Mouse (Mus musculus) forebrain, embryonic 14.5 days (tissue): ENCODE measurements at regions not wholly inside any gene's neighbourhood (a gene's known extent, or its start where the extent isn't known, plus 50 kb on each side); places are given as distances from the start of the nearest gene placed in this dataset.

Source experiments
- ATAC-seq: fragments of 200-750 bp; cut with Nextera tagmentation; 2 replicates; pipeline ENCODE4 v1.8.0; 2017; ENCODE audit warnings: mild to moderate bottlenecking, moderate library complexity
- DNase-seq: peaks from one replicate; pipeline ENCODE4 v3.0.0-alpha.2; 2015; ENCODE audit warnings: low spot score
- H3K27ac ChIP-seq: fragments of 300-500 bp; sonication (generic); 2 replicates; pipeline ENCODE4 v1.5.1; 2014; ENCODE audit warnings: low read depth, mild to moderate bottlenecking, control low read depth, low read length, moderate library complexity
- H3K27me3 ChIP-seq: fragments of 300-500 bp; sonication (generic); replicated peaks from 2 replicates; pipeline ENCODE4 v1.6.1; 2014; ENCODE audit warnings: low read length, control low read depth, mixed read lengths; ENCODE audit not compliant: control insufficient read depth, insufficient read depth
- H3K36me3 ChIP-seq: fragments of 300-500 bp; sonication (generic); 2 replicates; pipeline ENCODE4 v1.6.1; 2014; ENCODE audit warnings: low read length, control low read depth; ENCODE audit not compliant: control insufficient read depth, insufficient read depth
- H3K4me1 ChIP-seq: fragments of 300-500 bp; sonication (generic); 2 replicates; pipeline ENCODE4 v1.6.1; 2014; ENCODE audit warnings: antibody characterized with exemption, low read length, control low read depth; ENCODE audit not compliant: control insufficient read depth, insufficient read depth
- H3K4me2 ChIP-seq: fragments of 300-500 bp; sonication (generic); 2 replicates; pipeline ENCODE4 v1.6.1; 2014; ENCODE audit warnings: mild to moderate bottlenecking, control low read depth, low read length
- H3K4me3 ChIP-seq: fragments of 300-500 bp; sonication (generic); 2 replicates; pipeline ENCODE4 v1.5.1; 2014; ENCODE audit warnings: low read depth, low read length, control low read depth
- H3K9ac ChIP-seq: fragments of 300-500 bp; sonication (generic); 2 replicates; pipeline ENCODE4 v1.6.1; 2014; ENCODE audit warnings: mild to moderate bottlenecking, low read length, control low read depth, moderate library complexity
- H3K9me3 ChIP-seq: fragments of 300-500 bp; sonication (generic); replicated peaks from 2 replicates; pipeline ENCODE4 v1.6.1; 2016; ENCODE audit warnings: low read length, control low read depth, mixed read lengths; ENCODE audit not compliant: control insufficient read depth
- WGBS: fragments of 180-500 bp; shearing (Covaris S2); extraction: QIAGEN DNeasy Blood & Tissue Kit; methylation state at CpG from one replicate; pipeline ENCODE4 v1.1.7; 2014; 5-methylcytosine and 5-hydroxymethylcytosine counted together

DNA sequence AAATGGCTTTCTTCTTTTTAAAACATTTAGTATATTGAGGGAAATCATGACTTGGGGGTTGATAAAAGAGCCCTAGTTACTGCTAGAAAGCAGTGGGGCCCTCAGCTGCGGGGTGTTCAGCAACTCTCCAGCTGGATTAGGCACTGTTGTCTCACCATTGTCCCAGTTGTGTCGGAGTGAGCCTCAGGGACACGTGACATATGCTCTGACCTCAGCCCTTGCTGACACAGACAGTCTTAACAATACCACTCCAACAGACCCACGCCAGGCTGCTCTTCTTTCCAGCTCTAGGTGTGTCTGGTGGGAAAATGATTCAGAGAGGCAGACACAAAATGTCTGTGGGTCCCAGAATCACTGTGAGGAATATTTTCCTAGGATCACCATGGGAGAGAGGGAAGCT lies 170.2 kb upstream of the Dyrk2 start:
- ATAC-seq (no peak), DNase-seq (no peak)
- H3K9me3 ChIP-seq, result no peaks in the 10 kb centered on the region

GRCm38 (mm10) chr10:119039732-119040131 lies 169.7 kb upstream of the Dyrk2 start:
- H3K9ac ChIP-seq, result no peak overlapping the region
- H3K9me3 ChIP-seq, result no peaks in the 10 kb centered on the region
- ATAC-seq (no peak), DNase-seq (no peak)
- H3K4me3 ChIP-seq, result no peak overlapping the region
- 68% methylated on average over 3 of the region's 3 CpGs for WGBS
- H3K4me2 ChIP-seq, result no peak overlapping the region
- H3K36me3 ChIP-seq, result no peaks in the 10 kb centered on the region
- no peaks in the 10 kb centered on the region for H3K27me3 ChIP-seq
- H3K27ac ChIP-seq, result no peak overlapping the region
- H3K4me1 ChIP-seq, result no peaks in the 10 kb centered on the region

More for the DNA sequence above, 170.2 kb upstream of the Dyrk2 start:
- Histone ChIP-seq H3K4me2 (no peak overlapping the region), H3K36me3 (no peaks in the 10 kb centered on the region), H3K4me3 (no peak overlapping the region), H3K27ac (no peak overlapping the region), H3K27me3 (no peaks in the 10 kb centered on the region), H3K4me1 (no peaks in the 10 kb centered on the region), H3K9ac (no peak overlapping the region)
- 24% methylated on average over 4 of the region's 4 CpGs for WGBS

DNA sequence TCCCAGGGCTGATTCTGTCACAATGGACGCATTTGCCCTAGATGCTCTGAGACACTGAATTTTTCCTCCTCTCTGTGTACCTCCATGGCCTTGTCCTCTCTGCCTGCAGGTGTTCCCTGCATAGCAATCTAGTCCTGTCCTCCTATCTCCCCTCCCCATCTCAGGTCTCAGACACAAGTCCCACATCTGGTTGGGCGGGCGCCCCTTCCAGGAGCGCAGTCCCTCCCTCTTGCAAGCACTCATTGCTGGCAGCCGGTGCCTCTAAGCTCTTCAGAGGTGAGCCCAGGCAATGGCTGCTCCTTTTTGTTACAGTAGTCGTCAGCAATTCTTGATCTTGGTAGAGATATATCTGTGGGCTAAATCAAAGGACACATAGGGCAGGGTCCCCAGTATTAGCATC lies 169.0 kb upstream of the Dyrk2 start:
- WGBS, result 90% methylated on average over 6 of the region's 6 CpGs
- DNase-seq, result no peak
- H3K36me3 ChIP-seq, result no peaks in the 10 kb centered on the region
- ATAC-seq, result no peak
- no peaks in the 10 kb centered on the region for H3K4me1 ChIP-seq
- no peaks in the 10 kb centered on the region for H3K9me3 ChIP-seq
- no peak overlapping the region for H3K4me3 ChIP-seq
- H3K27me3 ChIP-seq, result no peaks in the 10 kb centered on the region
- no peak overlapping the region for H3K4me2 ChIP-seq
- H3K27ac ChIP-seq, result no peak overlapping the region
- H3K9ac ChIP-seq, result no peak overlapping the region

DNA sequence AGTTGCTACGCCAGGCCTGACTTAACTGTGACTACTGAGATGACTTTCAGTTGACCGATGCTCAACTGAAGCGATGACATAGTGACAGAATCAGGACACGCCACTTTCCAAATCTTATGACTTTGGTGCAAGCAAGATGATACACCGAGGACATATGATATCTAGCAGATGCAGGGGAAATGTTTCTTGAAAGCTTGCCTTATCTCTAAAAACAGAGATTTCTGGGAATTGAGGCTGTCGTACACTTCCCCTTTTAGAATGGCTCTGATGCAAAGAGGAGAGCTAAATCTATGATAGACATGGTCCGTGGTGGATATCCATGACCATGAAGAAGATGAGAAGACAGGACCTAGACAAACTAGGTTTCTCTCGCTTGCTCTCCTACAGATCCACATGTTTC lies 167.8 kb upstream of the Dyrk2 start:
- DNase-seq (no peak), ATAC-seq (no peak)
- H3K27ac ChIP-seq, result no peak overlapping the region
- no peak overlapping the region for H3K4me2 ChIP-seq
- no peaks in the 10 kb centered on the region for H3K27me3 ChIP-seq
- 95% methylated on average over 8 of the region's 8 CpGs for WGBS
- H3K4me3 ChIP-seq, result no peak overlapping the region
- no peaks in the 10 kb centered on the region for H3K9me3 ChIP-seq
- no peaks in the 10 kb centered on the region for H3K36me3 ChIP-seq
- H3K4me1 ChIP-seq, result no peaks in the 10 kb centered on the region
- H3K9ac ChIP-seq, result no peak overlapping the region

GRCm38 (mm10) chr10:119035863-119036262 lies 165.9 kb upstream of the Dyrk2 start:
- H3K4me3 ChIP-seq, result no peak overlapping the region
- no peak overlapping the region for H3K9ac ChIP-seq
- WGBS, result 85% methylated on average over 5 of the region's 5 CpGs
- no peak overlapping the region for H3K27ac ChIP-seq
- no peak overlapping the region for H3K4me2 ChIP-seq
- DNase-seq, result no peak
- H3K4me1 ChIP-seq, result no peaks in the 10 kb centered on the region
- ATAC-seq, result no peak
- H3K27me3 ChIP-seq, result no peaks in the 10 kb centered on the region
- H3K9me3 ChIP-seq, result no peaks in the 10 kb centered on the region
- H3K36me3 ChIP-seq, result no peaks in the 10 kb centered on the region

- Histone ChIP-seq H3K4me3 (no peak overlapping the region), H3K9me3 (no peaks in the 10 kb centered on the region), H3K4me2 (no peak overlapping the region), H3K36me3 (no peaks in the 10 kb centered on the region), H3K27me3 (no peaks in the 10 kb centered on the region), H3K9ac (no peak overlapping the region), H3K4me1 (no peaks in the 10 kb centered on the region), H3K27ac (no peak overlapping the region)
- WGBS, result 77% methylated on average over 4 of the region's 4 CpGs
- DNase-seq (no peak), ATAC-seq (no peak)
These were observed 164.4 kb upstream of the Dyrk2 start for GRCm38 (mm10) chr10:119034396-119034795.

GRCm38 (mm10) chr10:119031282-119032275 lies 161.6 kb upstream of the Dyrk2 start:
- no peaks in the 10 kb centered on the region for H3K4me1 ChIP-seq
- 87% methylated on average over 16 of the region's 16 CpGs for WGBS
- H3K36me3 ChIP-seq, result no peaks in the 10 kb centered on the region
- ATAC-seq (no peak), DNase-seq (no peak)
- no peak overlapping the region for H3K4me3 ChIP-seq
- H3K4me2 ChIP-seq, result no peak overlapping the region
- H3K27ac ChIP-seq, result no peak overlapping the region
- H3K27me3 ChIP-seq, result no peaks in the 10 kb centered on the region
- no peaks in the 10 kb centered on the region for H3K9me3 ChIP-seq
- no peak overlapping the region for H3K9ac ChIP-seq

GRCm38 (mm10) chr10:119028480-119029137 lies 158.6 kb upstream of the Dyrk2 start:
- H3K9me3 ChIP-seq, result no peaks in the 10 kb centered on the region
- no peak overlapping the region for H3K4me3 ChIP-seq
- 73% methylated on average over 3 of the region's 3 CpGs for WGBS

More at GRCm38 (mm10) chr10:119028480-119029137, 158.6 kb upstream of the Dyrk2 start:
- no peaks in the 10 kb centered on the region for H3K27me3 ChIP-seq
- 0 out of 2 replicates have a peak overlapping the region, but pooled peaks have one; percentile 9 for H3K27ac ChIP-seq
- H3K9ac ChIP-seq, result no peak overlapping the region
- H3K4me1 ChIP-seq, result no peaks in the 10 kb centered on the region
- no peak overlapping the region for H3K4me2 ChIP-seq
- no peak for DNase-seq
- no peak for ATAC-seq
- no peaks in the 10 kb centered on the region for H3K36me3 ChIP-seq
